Mouse (Mus musculus): ENCODE data around the gene Nfix. TPM values are rescaled to one million over a fixed set of nuclear protein-coding genes. Genes with fewer than 3 reads are reported as not detected.
A peak's percentile ranks its signal among the peaks of the same experiment; 100 is the strongest.

The Nfix gene
- total RNA-seq, 2 experiments from 2014 or later = 447 to 529 TPM

- DNase-seq = no peak
Observed at GRCm38 (mm10) chr8:84668081-84668480, 132.1 kb downstream of the Nfix start.

- no peak for DNase-seq
Observed at GRCm38 (mm10) chr8:84665385-84665893, 134.7 kb downstream of the Nfix start.

GRCm38 (mm10) chr8:84664566-84665384 lies 135.4 kb downstream of the Nfix start:
- peak; percentile 79 for DNase-seq

GRCm38 (mm10) chr8:84663483-84664327 lies 136.4 kb downstream of the Nfix start:
- peak; percentile 98 for DNase-seq

GRCm38 (mm10) chr8:84662581-84663065 lies 137.5 kb downstream of the Nfix start, which contains the start of gene Ier2:
Ier2 (minus strand) TSS chr8:84662852.
- DNase-seq = peak; percentile 95

- DNase-seq = peak; percentile 59
Observed at GRCm38 (mm10) chr8:84661961-84662571, 138.1 kb downstream of the Nfix start.

- peak; percentile 92 for DNase-seq
Observed at GRCm38 (mm10) chr8:84661458-84661871, 138.7 kb downstream of the Nfix start.

GRCm38 (mm10) chr8:84660819-84661457 lies 139.2 kb downstream of the Nfix start:
- peak; percentile 65 for DNase-seq

GRCm38 (mm10) chr8:84659936-84660818 lies 140.0 kb downstream of the Nfix start:
- DNase-seq = peak; percentile 75

- no peak for DNase-seq
Observed at GRCm38 (mm10) chr8:84658951-84659350, 141.2 kb downstream of the Nfix start.

GRCm38 (mm10) chr8:84657680-84658079 lies 142.5 kb downstream of the Nfix start:
- no peak for DNase-seq

- DNase-seq = no peak
Observed at GRCm38 (mm10) chr8:84657203-84657602, 142.9 kb downstream of the Nfix start.

GRCm38 (mm10) chr8:84656641-84657126 lies 143.5 kb downstream of the Nfix start:
- peak; percentile 81 for DNase-seq

- DNase-seq = peak; percentile 19
Observed at GRCm38 (mm10) chr8:84656191-84656525, 144.0 kb downstream of the Nfix start.

- peak; percentile 10 for DNase-seq
Observed at GRCm38 (mm10) chr8:84655336-84656190, 144.6 kb downstream of the Nfix start.

GRCm38 (mm10) chr8:84654597-84654996 lies 145.5 kb downstream of the Nfix start:
- DNase-seq = no peak

GRCm38 (mm10) chr8:84653092-84653631 lies 147.0 kb downstream of the Nfix start:
- no peak for DNase-seq

GRCm38 (mm10) chr8:84650213-84650612 lies 149.9 kb downstream of the Nfix start:
- no peak for DNase-seq
